Mouse (Mus musculus): Measurements from ENCODE around the gene Lpgat1.

- no peak for TF ChIP-seq CTCF (IDR thresholded peaks at IDR 0.05; ENCODE audit: low read depth)
- no peak for TF ChIP-seq EP300 (IDR thresholded peaks at IDR 0.05; ENCODE audit: low read depth)
Observed at GRCm38 (mm10) chr1:191736425-191736824, 18.8 kb downstream of the Lpgat1 start.
